Mouse (Mus musculus) embryonic fibroblast, embryonic 13.5 days (primary cell): ENCODE results near the gene Itpk1.

Experiments
- CTCF ChIP-seq: IDR thresholded peaks from 2 replicates; pipeline ENCODE4 v1.5.1; 2011; ENCODE audit warnings: mild to moderate bottlenecking, control low read depth, low read length, moderate library complexity, borderline replicate concordance; ENCODE audit not compliant: insufficient read depth
- POLR2A ChIP-seq: IDR thresholded peaks from 2 replicates; pipeline ENCODE4 v1.6.1; 2011; ENCODE audit warnings: low read depth, mild to moderate bottlenecking, control low read depth, low read length, moderate library complexity

DNA sequence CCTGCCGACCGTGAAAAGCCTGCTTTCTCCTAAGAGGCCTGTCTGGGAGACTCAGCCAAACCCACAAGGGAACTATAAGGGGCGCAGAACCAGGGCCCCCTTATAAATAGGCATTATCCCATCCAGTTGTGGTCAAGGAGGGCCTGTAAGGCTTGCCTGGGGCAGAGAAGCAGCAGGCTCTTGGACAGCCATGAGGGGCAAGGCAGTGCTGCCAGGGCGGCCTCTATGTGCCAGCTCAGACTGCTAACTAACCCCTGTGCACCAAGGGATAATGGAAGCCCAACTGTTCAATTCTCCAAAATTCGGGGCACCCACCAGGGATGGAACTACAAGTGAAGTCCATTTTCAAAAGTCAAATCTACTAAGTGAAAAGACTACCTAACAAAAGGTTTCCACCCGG lies 1.3 kb downstream of the Itpk1 start:
- TF ChIP-seq POLR2A (no peak), CTCF (no peak)
